Mouse (Mus musculus) layer of hippocampus, postnatal 14 days (tissue): Measurements from ENCODE around the gene Pik3r5. TPM values are rescaled to one million over a fixed set of nuclear protein-coding genes. Genes with fewer than 3 reads are reported as not detected.

Experiments
- DNase-seq, 2 experiments: peaks; one replicate each; pipeline ENCODE4 v3.0.0; 2021 to 2022; ENCODE audit warnings: low spot score in 2 of 2, mixed read lengths in 1 of 2
- total RNA-seq, 2 experiments: library from RNA; stranded (reverse); gene quantifications; 2 replicates each; pipeline ENCODE4 v1.2.3; 2021

Pik3r5 gene
- total RNA-seq, 2 experiments from 2014 or later: 1.6 to 2.0 TPM

DNA sequence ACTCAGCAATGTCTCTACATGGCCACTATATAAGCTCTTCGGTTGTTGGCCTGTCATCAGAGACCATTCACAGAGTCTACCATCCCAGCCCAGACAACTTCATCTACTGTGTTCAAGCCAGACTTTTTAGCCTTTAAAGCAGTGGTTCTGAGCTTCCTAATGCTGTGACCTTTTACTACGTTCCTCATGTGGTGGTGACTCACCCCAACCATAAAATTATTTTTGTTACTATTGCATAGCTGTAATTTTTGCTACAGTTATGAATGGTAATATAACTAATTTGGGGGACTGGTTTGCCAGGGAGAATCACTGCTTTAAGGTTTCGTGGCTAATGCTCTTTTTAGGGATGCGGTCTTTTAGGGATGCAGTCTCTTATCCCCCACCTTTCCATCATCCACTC lies 14.0 kb downstream of the Pik3r5 start:
- DNase-seq: no peak

DNA sequence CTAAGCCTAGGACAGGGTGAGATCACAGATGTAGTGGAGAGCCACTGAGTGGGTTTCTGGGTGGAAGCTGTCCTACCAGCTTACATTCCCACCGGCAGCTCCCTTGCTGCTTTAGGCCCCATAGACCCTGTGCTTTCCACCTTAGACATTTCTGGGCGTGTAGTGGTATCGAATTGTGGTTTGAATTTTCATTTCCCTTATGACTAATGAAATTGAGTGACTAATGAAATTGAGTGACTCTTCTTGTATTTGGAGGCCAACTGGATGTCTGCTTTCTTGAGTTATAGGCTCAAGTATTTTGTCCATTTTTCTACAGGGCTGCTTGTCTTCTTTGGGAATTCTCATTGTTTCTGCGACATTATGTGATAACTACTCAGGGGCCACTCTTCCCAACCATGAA lies 14.6 kb downstream of the Pik3r5 start:
- no peak for DNase-seq

DNA sequence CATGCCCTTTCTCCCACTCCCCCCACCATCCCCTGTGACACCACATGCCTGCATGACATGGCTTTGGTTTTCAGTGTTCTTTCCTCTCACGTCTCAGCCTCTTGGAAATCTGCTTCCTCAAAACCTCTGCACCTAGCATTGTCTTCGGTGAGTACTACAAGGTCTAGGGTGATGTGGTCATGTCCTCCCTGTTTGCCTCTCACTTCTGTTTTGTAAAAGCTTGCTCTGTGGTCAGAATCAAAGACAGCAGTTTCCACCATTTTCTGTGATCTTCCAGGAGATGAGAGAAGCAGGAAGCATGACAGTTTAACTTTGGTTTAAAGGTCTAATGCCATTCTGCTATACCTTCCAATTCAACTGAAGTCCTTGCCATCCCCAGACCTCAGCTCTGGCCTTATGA lies 15.3 kb downstream of the Pik3r5 start:
- DNase-seq: no peak

DNA sequence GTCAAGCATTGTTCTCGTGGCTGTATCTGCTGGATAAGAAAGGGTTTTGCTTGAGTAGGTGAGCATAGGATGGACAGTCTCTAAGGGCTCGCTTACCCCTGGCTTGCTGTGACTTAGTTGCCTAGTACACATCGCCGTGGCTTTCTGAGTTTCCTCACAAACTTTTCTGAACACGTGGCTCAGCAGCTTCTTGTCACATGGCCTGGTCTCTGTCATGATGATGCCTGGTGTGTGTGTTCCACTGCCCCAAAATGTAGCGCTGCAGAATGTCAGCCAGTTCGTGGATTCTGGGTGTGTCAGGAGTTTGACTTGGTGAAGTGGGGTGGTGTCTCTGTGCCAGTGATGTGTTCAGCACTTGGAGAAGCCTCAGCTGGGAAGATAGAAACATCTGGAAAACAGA lies 16.4 kb downstream of the Pik3r5 start:
- DNase-seq: no peak

DNA sequence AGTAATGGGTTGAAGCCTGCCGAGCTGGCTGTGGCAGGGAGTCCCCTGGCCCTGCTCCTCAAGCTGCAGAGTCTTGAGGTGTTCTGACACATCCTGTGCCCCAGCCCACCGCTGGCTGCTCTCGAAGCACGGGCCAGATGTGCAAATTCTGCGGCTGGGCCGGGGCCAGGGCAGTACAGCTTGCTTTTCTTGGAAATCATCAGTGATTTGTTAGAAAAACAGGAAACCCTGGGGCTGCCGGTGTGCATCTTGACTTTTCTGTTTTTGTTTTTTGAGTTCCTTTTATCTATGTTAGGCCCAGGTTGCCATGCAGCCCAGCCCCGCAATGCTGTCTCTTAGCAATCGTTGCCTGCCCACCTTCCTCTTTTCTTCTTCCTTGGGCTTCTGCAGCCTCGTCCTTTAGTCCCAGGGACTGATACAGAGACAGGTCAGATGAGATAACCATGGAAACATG lies 19.4 kb downstream of the Pik3r5 start:
- no peak for DNase-seq

DNA sequence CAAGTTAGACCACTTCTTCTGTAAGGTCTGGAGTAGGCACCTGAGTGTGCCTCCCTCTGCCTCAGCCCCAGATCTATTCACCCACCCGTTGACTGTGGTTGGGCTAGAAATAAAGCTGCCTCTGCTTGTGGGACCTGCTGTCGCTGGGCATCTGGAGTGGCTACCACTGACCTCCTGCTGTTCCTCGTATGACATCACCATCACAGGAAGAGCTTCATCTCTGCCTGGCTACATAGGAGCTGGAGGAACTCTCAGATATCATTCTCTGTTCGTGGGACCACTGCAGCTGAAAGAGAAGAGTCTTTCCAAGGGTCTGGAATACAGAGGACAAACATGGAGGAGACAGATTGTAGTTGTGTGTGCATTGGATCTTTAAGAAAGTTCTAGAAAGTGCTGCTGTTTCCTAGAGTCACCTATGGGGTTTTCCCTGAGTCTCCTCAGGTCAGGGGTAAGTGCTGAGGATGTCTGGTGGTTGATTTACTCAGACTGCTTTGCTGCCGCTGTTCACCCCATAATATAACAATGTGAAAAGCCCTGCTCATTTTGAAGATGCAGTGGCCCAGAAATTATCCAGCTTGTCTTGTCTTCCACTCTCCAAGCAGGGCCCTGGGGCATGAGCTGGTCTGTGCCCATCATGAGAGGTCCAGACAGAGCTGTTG lies 20.0 kb downstream of the Pik3r5 start:
- DNase-seq: no peak

DNA sequence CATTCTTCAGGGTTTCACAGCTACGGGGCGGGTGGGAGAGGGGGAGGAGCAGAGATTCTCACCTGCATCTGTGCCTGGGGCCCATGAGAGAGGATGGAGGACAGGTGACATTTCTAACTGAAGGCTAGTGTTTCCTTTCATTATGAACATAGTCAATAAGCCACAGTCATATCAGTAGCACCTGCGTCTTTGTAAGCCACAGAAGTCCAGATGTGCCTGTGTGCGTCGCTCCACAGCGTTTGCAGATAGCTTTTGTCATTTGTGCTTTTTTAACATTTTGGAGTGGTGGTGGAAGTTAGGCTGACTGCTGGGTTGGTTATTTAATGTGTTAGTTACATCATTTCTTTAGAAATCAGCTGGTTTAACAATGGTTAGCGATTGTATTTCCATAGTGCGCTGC lies 20.8 kb downstream of the Pik3r5 start:
- DNase-seq: no peak

DNA sequence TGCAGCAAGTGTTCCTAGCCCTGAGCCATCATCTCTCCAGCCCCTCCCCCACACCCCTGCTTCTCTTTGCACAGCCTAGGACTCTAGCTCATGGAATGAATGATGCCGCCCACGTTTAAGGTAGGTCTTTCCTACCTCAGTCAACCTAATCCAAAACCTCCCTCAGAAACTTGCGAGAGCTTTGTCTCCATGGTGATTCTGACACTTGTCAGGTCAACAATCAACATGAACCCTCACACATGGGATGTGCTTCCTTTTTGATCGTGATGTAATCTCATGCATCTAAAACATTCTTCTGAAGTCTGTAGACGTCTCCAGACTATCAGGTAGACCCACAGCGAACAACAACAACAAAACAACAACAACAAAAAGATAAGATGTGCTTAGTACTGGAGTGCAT lies 21.4 kb downstream of the Pik3r5 start:
- no peak for DNase-seq

DNA sequence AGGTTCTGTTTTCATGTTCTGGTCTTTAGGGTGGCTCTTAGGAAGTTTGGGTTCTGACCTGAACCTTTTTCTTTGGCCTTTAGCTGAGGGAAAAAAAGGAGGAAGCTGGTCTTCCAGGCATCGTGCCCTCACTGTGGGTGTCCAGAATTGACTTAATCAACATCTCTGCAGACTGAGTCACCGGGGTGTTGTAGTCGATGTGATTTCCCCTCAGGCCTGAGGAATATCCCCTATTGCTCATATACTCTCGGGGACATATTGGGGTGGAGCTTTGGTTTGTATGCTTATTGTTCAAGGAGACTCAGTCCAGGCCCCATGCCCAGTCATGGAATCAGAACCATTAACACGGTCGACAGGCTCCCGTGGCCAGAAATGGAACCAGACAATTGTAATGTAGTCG lies 26.2 kb downstream of the Pik3r5 start:
- no peak for DNase-seq

DNA sequence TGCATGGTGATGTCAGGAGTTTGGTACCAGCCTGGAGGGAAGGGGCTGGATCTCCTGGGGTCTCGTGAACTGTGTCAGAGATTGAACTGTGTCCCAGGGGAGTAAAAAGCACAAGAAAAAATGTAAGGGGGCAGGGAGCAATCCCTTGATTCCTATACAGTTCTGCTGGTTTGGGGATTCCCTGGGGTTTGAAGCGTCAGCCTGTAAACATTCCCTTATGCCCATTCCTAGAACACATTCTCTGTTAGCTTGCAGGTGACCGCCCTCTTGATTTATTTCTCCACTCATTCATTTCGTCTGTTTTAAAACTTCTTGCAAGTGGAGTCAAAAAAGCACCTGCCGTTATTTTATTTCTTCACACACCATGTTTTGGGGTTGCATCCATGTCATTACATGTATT lies 27.1 kb downstream of the Pik3r5 start:
- DNase-seq: no peak

DNA sequence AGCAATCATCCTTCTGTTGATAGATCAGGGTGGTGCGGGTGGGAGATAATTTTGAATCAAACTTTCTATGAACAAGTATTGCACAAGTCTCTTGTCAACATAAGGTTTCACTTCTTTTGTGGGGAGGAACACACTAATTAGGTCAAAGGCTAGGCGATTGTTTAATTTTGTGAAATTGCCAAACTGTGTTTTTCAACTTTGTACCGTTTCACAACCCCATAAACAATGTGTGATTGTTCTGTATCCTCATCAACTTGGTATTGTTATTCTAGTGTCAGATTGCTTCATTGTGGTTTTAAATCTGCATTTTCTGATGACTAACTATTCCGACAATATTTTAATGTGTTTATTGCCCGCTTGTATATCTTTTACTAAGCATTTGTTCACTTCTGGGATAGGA lies 27.6 kb downstream of the Pik3r5 start:
- no peak for DNase-seq

DNA sequence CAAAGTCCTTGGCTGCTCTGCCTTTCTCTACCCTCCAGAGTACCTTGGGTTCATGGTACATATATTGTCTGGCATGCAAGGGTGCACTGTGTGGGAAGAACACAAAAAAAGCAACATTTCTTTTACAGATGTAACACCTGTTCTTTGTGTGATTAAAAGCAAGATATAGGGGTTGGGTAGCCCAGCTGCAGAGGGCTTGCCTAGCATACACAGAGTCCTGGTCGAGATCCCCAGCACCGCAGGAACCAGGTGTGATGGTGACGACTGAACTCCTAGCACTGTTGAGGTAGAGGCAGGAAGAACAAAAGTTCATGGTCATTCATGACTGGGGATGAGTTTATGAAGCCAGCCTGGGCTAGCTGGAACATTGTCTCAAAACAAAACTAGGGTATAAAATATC lies 30.8 kb downstream of the Pik3r5 start:
- DNase-seq: no peak

DNA sequence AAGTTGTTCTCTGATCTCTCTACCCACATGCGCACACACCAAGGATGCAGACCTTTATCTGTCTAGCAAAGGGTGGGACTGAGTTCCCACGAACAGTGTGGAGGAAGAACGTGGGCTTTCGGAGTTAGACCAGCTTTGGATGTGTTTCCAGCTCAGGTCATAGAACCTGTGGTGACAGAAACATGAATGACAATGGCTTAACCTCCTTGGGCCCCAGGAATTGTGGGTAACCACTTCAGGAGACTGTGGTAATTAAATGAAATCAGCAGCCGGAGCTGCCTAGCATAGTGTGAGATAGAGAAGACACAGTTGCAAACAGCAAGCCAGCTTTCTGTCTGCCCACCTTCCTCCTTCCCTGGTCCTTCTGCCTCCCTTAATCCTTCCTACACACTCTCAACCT lies 32.3 kb downstream of the Pik3r5 start:
- DNase-seq: no peak

DNA sequence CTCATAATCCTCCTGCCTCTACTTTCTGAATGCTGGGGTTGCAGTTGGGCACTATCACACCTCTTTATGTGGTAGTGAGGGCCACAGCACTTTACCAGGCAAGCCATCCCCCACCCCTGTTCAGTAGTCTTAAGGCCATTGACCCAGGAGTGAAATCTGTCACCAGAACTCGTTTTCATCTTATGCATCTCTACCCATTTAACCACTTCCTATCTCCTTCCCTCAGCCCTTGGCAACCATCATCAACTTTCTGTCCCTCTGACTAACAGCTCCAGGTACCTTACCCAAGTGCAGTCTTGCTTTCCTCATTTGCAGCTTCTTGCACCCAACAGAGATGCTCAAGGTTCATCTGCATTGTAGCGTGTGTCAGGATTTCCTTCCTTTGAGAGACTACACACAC lies 33.2 kb downstream of the Pik3r5 start:
- DNase-seq: no peak

DNA sequence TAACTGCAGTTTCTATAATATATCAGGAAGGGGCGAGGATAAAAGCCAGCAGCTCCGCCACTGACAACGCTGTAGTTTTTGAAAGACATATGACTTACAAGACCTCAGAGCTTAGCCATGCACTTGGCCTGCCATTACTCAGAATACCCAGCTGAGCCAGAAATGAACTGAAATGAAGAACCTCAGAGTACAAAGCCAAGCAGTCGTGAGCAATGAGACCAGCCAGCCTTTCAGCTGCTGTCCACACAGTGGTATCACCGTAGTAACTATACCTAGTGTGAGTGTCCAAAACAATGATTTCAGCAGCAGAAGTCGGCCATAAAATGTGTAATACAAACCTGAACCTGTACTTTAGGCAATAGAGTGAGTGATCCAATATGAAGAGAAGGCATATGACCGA lies 35.5 kb downstream of the Pik3r5 start:
- no peak for DNase-seq

DNA sequence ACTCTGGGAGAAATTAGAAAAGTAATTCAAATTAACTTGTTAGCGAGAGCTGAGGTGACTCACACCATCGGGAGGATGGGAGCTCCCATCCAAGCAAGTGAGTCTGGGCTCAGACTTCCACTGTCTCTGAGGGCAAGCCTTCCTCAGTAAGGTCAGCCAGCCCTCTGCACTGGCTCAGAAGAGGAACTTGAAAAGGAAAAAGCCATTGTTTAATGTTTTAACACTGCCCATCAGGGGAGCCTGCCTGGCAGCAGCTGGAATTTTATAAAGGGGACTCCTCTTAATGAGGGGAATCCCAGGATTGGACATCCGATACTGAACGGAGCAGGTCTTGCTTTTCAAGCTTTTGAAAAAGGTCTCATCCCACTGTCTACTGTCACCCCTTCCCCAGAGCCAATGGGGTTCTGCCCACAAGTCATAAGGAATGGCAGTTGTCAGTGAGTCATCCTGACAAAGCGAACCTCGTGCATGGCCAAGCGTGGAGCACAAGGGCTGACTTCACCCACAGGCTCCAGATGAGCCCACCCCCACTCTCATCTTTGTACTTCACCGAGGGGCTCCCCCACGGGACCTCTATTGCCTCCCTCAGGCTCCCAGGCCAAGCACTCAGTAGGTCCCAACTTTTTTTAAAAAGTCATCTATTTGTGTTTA lies 36.2 kb downstream of the Pik3r5 start:
- no peak for DNase-seq

DNA sequence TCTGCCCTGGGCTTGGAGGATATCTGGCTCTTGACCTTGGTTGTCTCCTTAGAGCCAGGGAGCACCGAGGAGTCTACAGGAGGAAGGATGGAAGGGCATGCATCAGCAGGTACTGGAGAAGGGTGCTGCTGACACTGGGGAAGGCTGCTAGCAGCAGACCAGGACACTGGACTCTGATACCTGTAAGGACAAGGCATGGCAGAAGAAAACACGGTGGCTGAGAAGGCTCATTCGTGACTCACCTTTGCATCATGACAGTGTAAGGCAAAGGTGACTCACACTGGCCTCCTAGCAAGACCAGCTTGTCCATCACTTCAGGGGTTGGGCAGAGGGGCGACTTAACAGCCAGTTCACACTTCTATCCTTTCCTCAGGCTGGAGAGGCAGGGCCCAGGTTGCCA lies 37.0 kb downstream of the Pik3r5 start:
- DNase-seq: no peak

DNA sequence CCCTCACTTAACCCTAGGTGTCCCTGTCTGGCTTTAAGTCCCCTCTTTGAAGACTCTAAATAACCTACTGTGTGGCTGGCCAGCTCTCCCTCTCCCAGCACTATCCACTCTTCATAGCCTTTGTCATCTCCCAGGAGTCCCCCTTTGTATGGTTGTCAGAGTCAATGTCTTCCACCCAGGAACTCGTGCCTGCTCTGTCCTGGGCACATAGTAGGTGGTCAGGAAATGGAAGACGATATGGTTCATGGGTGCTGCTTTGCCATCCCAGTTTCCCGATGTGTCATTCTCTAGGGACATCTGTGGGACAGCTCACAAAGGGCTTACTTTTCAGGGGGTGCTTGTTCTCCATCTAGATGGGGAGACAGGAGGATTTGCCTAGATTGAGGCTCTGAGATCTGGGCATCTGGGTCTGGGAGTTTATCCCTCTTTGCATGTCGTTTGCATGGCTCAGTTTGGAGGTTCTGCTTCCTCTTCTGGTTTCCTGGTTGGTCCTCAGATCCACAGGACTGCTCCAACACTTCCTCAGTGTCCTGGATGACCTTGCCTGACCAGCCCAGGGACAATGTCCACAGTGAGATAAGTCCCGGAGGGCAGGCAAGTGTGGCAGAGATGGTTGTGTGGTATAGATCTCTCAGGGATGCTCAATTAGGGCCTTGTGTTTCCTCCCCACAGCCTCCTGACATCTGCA lies 40.4 kb downstream of the Pik3r5 start:
- DNase-seq: no peak

DNA sequence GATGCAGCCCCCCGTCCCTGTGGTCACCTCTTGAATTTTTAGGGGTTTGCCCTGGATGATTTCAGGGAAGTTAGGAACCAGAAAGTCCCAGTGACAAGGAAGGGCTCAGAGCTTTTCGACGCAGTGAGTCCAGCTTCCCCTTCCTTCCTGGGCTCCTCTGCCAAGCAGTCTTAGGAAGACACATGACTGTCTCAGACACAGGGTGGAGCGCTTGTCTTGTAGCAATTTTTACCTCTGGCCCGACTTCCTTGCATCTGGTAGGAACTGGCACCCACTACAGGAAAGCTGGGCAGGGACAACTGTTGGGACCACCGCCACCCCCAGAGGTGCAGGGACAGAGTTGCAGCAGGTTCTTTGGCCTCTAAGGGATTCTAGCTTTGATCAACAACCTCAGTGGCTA lies 42.7 kb downstream of the Pik3r5 start:
- DNase-seq: no peak

DNA sequence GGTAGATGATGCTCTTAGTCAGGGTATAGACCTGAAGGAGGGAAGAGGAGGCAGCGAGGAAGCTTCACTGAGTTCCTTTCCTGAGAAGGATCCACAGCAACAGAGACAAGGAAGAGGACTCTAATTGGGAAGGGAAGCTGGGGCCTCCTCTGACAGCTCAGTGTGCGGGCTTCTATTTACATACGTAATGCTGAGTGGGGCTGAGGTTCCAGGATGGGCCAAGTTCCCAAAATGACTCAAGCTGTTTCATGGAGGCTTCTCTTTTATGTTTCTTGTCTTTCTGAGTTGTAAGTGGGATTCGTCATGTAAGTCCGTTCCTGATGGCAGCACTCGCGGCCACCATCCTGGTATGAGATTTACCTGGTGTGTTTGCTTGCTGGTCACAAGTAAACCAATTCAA lies 43.8 kb downstream of the Pik3r5 start:
- no peak for DNase-seq

DNA sequence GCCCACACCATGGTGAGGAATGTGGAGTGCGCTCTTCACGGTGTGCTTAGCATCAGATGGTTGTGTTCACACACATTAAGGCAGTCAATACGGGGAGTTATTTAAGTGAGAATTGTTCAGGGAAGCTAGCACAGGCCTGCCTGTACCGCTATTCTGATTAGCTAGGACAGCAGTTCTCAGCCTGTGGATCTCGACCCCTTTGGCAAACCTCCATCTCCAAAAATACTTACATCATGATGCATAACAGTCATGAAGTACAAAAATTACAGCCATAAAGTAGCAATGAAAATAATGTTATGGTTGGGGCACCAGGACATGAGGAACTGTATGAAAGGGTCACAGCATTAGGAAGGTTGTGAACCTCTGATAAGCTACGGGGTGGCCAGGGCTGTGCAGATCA lies 45.7 kb downstream of the Pik3r5 start:
- DNase-seq: no peak

DNA sequence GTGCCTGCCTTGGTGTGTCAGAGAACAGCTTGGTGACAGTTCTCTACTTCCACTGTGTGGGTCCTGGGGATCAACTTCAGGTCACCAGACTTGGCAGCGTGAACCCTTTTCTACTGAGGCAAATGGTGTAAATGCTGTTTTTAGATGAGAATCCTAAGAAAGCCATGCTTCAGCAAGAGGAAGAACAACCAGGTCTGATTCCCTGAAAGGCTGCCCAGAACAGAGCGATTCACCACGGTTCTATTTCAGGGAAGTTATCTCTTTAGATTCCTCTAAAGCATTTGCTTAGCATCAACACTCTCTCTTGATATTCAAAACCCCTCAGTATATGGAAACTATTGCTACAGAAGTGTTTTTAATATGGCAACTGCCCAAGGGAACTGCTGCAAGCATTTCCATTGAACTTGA lies 46.7 kb downstream of the Pik3r5 start:
- DNase-seq: no peak

DNA sequence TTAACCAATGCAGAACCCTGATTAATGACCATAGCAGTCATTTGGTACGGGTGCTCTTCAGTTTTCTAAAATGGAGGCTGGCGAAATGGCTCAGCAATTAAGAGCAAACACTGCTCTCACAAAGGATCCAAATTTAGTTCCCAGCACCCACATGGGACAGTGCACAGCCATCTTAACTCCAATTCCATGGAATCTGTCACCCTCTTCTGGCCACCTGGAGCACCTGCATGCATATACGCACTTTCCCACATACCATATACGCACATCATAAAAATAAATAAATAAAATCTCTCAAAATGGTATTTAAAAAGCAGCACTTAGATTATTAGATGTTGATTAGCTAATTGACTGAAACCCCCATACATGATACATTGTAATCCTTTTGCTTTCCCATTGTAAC lies 48.7 kb downstream of the Pik3r5 start:
- DNase-seq: no peak
